Mouse (Mus musculus) embryonic fibroblast, embryonic 13.5 days (primary cell): ENCODE measurements around the gene Zcchc7. TPM values are rescaled to one million over a fixed set of nuclear protein-coding genes. Genes with fewer than 3 reads are reported as not detected.

Experiments
- H3K27ac ChIP-seq: 2 replicates; pipeline ENCODE4 v1.5.1; 2012; ENCODE audit warnings: low read length, control low read depth, inconsistent platforms; ENCODE audit not compliant: insufficient read depth
- H3K4me1 ChIP-seq: 2 replicates; pipeline ENCODE4 v1.6.1; 2011; ENCODE audit warnings: low read length; ENCODE audit not compliant: control insufficient read depth, insufficient read depth
- H3K4me3 ChIP-seq: 2 replicates; pipeline ENCODE4 v1.5.1; 2011; ENCODE audit warnings: mild to moderate bottlenecking, control low read depth, low read length; ENCODE audit not compliant: insufficient read depth
- CTCF ChIP-seq: IDR thresholded peaks from 2 replicates; pipeline ENCODE4 v1.5.1; 2011; ENCODE audit warnings: mild to moderate bottlenecking, control low read depth, low read length, moderate library complexity, borderline replicate concordance; ENCODE audit not compliant: insufficient read depth
- POLR2A ChIP-seq: IDR thresholded peaks from 2 replicates; pipeline ENCODE4 v1.6.1; 2011; ENCODE audit warnings: low read depth, mild to moderate bottlenecking, control low read depth, low read length, moderate library complexity
- polyA plus RNA-seq: library from polyadenylated mRNA; stranded (reverse); fragments of >200 nt; gene quantifications from 2 replicates; pipeline ENCODE4 v1.2.4, GENCODE M21; 2011; ENCODE audit warnings: low read depth; ENCODE audit not compliant: missing spikeins, insufficient read length

Zcchc7 gene
- polyA plus RNA-seq, 1 experiment = 45.0 TPM

GRCm38 (mm10) chr4:44712051-44712700 is 43.5 kb upstream of the Zcchc7 start:
- TF ChIP-seq CTCF (no peak), POLR2A (no peak)
- no peak overlapping the region for H3K27ac ChIP-seq
- no peak overlapping the region for H3K4me3 ChIP-seq
- H3K4me1 ChIP-seq = no peaks in the 10 kb centered on the region

GRCm38 (mm10) chr4:44712786-44713553 is 42.7 kb upstream of the Zcchc7 start:
- Histone ChIP-seq H3K27ac (no peak overlapping the region), H3K4me1 (no peaks in the 10 kb centered on the region), H3K4me3 (no peak overlapping the region)
- TF ChIP-seq CTCF (no peak), POLR2A (no peak)

GRCm38 (mm10) chr4:44713554-44714051 is 42.1 kb upstream of the Zcchc7 start:
- no peak for TF ChIP-seq CTCF
- no peak for TF ChIP-seq POLR2A
- Histone ChIP-seq H3K27ac (no peak overlapping the region), H3K4me3 (no peak overlapping the region), H3K4me1 (no peaks in the 10 kb centered on the region)

- Histone ChIP-seq H3K4me1 (no peaks in the 10 kb centered on the region), H3K4me3 (no peak overlapping the region), H3K27ac (no peak overlapping the region)
- TF ChIP-seq POLR2A = no peak
- TF ChIP-seq CTCF = no peak
These were observed 41.5 kb upstream of the Zcchc7 start for GRCm38 (mm10) chr4:44714111-44714621.

GRCm38 (mm10) chr4:44715621-44716160 is 40.0 kb upstream of the Zcchc7 start:
- Histone ChIP-seq H3K27ac (no peak overlapping the region), H3K4me1 (no peaks in the 10 kb centered on the region), H3K4me3 (no peak overlapping the region)
- TF ChIP-seq POLR2A (no peak), CTCF (no peak)

- no peak for TF ChIP-seq CTCF
- no peak for TF ChIP-seq POLR2A
- Histone ChIP-seq H3K27ac (no peak overlapping the region), H3K4me3 (no peak overlapping the region), H3K4me1 (no peaks in the 10 kb centered on the region)
These were observed 39.3 kb upstream of the Zcchc7 start for GRCm38 (mm10) chr4:44716391-44716790.

GRCm38 (mm10) chr4:44717676-44718075 is 38.0 kb upstream of the Zcchc7 start:
- no peak overlapping the region for H3K27ac ChIP-seq
- no peak for TF ChIP-seq POLR2A
- no peak for TF ChIP-seq CTCF
- H3K4me3 ChIP-seq = no peak overlapping the region
- H3K4me1 ChIP-seq = no peaks in the 10 kb centered on the region

GRCm38 (mm10) chr4:44720046-44720445 is 35.6 kb upstream of the Zcchc7 start:
- no peaks in the 10 kb centered on the region for H3K4me1 ChIP-seq
- TF ChIP-seq POLR2A = no peak
- H3K27ac ChIP-seq = no peak overlapping the region
- H3K4me3 ChIP-seq = no peak overlapping the region

GRCm38 (mm10) chr4:44721237-44721636 is 34.4 kb upstream of the Zcchc7 start:
- Histone ChIP-seq H3K4me3 (no peak overlapping the region), H3K4me1 (no peaks in the 10 kb centered on the region), H3K27ac (no peak overlapping the region)
- TF ChIP-seq CTCF (no peak), POLR2A (no peak)

GRCm38 (mm10) chr4:44740471-44740870 is 15.2 kb upstream of the Zcchc7 start:
- H3K4me1 ChIP-seq = no peaks in the 10 kb centered on the region
- no peak overlapping the region for H3K27ac ChIP-seq
- TF ChIP-seq CTCF = no peak
- no peak for TF ChIP-seq POLR2A
- no peak overlapping the region for H3K4me3 ChIP-seq
